In the genomic region with DNA sequence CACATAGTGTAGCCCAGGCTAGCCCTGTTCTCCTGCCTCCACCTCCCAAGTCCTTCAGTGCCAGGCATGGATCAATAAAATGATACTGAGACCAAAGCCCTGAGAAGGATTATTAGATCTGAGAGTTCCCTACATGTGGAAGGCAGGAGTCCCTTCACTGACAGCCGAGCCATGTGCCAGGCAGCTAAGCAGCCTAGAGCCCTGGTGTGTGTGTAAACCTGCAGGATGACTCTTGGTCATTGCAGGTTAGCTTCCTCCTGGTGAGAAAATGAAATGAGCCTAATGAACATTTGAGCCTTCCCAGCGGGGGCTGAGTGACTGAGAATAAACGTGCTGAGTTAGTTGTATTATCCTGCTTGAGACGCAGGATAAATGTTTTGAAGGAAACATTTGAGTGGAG, we compare ENCODE assay signal across 18 mouse cellular contexts. TPM values are rescaled to one million over a fixed set of nuclear protein-coding genes. Genes with fewer than 3 reads are reported as not detected.
A peak's percentile ranks its signal among the peaks of the same experiment; 100 is the strongest.
DNase-seq lines count a peak whose midpoint lies in the region; ATAC-seq and TF ChIP-seq lines count a peak whose summit lies in the region.
"Had no signal": no experiment of that assay in that cellular context is flagged by ENCODE, and none has a peak within 500 bp of the region (broad histone marks: within the 10 kb centered on the region; RNA-seq: fewer than 3 reads in every experiment).

No protein-coding gene starts in this region.

- ATAC-seq in hindbrain, postnatal 0 days = no peak
- ATAC-seq in hindbrain, embryonic 12.5 days (ENCODE audit: low FRiP score) = no peak
- ATAC-seq: activated CD4-positive, CD25-positive, alpha-beta regulatory T cell, adult 4 months; forebrain, embryonic 13.5 days; forebrain, postnatal 0 days; intestine, embryonic 16.5 days; Patski had no signal

- H3K9ac ChIP-seq in hindbrain, postnatal 0 days (replicated peaks; ENCODE audit: low read length) = no peak overlapping the region
- no peak overlapping the region for H3K9ac ChIP-seq in hindbrain, embryonic 12.5 days
- H3K9ac ChIP-seq: forebrain, embryonic 13.5 days; forebrain, postnatal 0 days; hindbrain, embryonic 14.5 days had no signal

- H3K27me3 ChIP-seq in hindbrain, postnatal 0 days (ENCODE audit: insufficient read depth, low read length) = no peaks in the 10 kb centered on the region
- no peaks in the 10 kb centered on the region for H3K27me3 ChIP-seq in hindbrain, embryonic 10.5 days (ENCODE audit: insufficient read depth, poor library complexity, severe bottlenecking)
- H3K27me3 ChIP-seq in hindbrain, embryonic 12.5 days = no peaks in the 10 kb centered on the region
- H3K27me3 ChIP-seq: CH12.LX; forebrain, embryonic 13.5 days; heart, embryonic 13.5 days; Patski had no signal

- WGBS in hindbrain, postnatal 0 days = 53% methylated on average over 4 of the region's 4 CpGs
- WGBS in hindbrain, embryonic 10.5 days = 78% methylated on average over 4 of the region's 4 CpGs
- WGBS in hindbrain, embryonic 12.5 days = 78% methylated on average over 4 of the region's 4 CpGs

- DNase-seq in cerebellum, adult 18-20 months = peak; percentile 32 to 33
- DNase-seq in cerebellum, adult 8-10 months = no peak
- DNase-seq in hindbrain, postnatal 0 days (ENCODE audit: low spot score) = no peak
- no peak for DNase-seq in hindbrain, embryonic 10.5 days (ENCODE audit: low spot score)
- peak; percentile 33 to 46 for DNase-seq in cerebellum, postnatal 14 days
- no peak for DNase-seq in frontal cortex, postnatal 10 days (ENCODE audit: low spot score in 2 of 2)
- DNase-seq: forebrain, postnatal 0 days; heart, adult 2 months; heart, postnatal 4 days; kidney, adult 2 months had no signal

- no peak for TF ChIP-seq CTCF in hindbrain, postnatal 0 days (IDR thresholded peaks at IDR 0.05; ENCODE audit: low read depth)

- no peak overlapping the region for H3K4me2 ChIP-seq in hindbrain, postnatal 0 days (ENCODE audit: low read depth, low read length)
- no peak overlapping the region for H3K4me2 ChIP-seq in hindbrain, embryonic 12.5 days (replicated peaks)
- H3K4me2 ChIP-seq: forebrain, embryonic 13.5 days; hindbrain, embryonic 14.5 days had no signal

- 0 out of 2 replicates have a peak overlapping the region, but pooled peaks have one; percentile 20 for H3K27ac ChIP-seq in hindbrain, postnatal 0 days
- H3K27ac ChIP-seq in hindbrain, embryonic 10.5 days = no peak overlapping the region
- H3K27ac ChIP-seq in hindbrain, embryonic 12.5 days = no peak overlapping the region
- H3K27ac ChIP-seq: forebrain, embryonic 13.5 days; heart, adult 2 months; heart, embryonic 13.5 days; hindbrain, embryonic 14.5 days had no signal

- H3K9me3 ChIP-seq in hindbrain, postnatal 0 days (ENCODE audit: low read length) = no peaks in the 10 kb centered on the region
- H3K9me3 ChIP-seq in hindbrain, embryonic 10.5 days = no peaks in the 10 kb centered on the region
- H3K9me3 ChIP-seq in hindbrain, embryonic 12.5 days (replicated peaks) = no peaks in the 10 kb centered on the region
- H3K9me3 ChIP-seq: forebrain, embryonic 13.5 days; heart, embryonic 13.5 days had no signal

- no peaks in the 10 kb centered on the region for H3K36me3 ChIP-seq in hindbrain, postnatal 0 days (ENCODE audit: insufficient read depth, low read length)
- H3K36me3 ChIP-seq in hindbrain, embryonic 10.5 days = peaks cover 15% of the 10 kb centered on the region
- H3K36me3 ChIP-seq in hindbrain, embryonic 12.5 days = peaks cover 14% of the 10 kb centered on the region
- H3K36me3 ChIP-seq: heart, embryonic 13.5 days had no signal

- no peak overlapping the region for H3K4me3 ChIP-seq in hindbrain, postnatal 0 days (ENCODE audit: low read length)
- H3K4me3 ChIP-seq in hindbrain, embryonic 10.5 days = no peak overlapping the region
- no peak overlapping the region for H3K4me3 ChIP-seq in hindbrain, embryonic 12.5 days
- H3K4me3 ChIP-seq: forebrain, embryonic 13.5 days; heart, adult 2 months; heart, embryonic 13.5 days had no signal

- H3K4me1 ChIP-seq in hindbrain, postnatal 0 days (ENCODE audit: insufficient read depth, low read length) = peaks cover 3% of the 10 kb centered on the region; the same call in 1 of the 2 replicates
- peaks cover 8% of the 10 kb centered on the region for H3K4me1 ChIP-seq in hindbrain, embryonic 10.5 days (replicated peaks)
- H3K4me1 ChIP-seq in hindbrain, embryonic 12.5 days = peaks cover 11% of the 10 kb centered on the region; the same call in 1 of the 2 replicates

RNA-seq across cellular contexts. Expression of a gene that starts 49.2 kb away (rescaled TPM):
- total RNA-seq in hindbrain, postnatal 0 days (2014; rRNA removed) = 67.0 and 73.5 TPM in 2 replicates
- polyA plus RNA-seq in hindbrain, postnatal 0 days (2015; fragmentation: Nextera tagmentation; extraction: Ambion mirVana) = 90.6 and 91.2 TPM in 2 replicates
- 33.0 and 33.8 TPM in 2 replicates for polyA plus RNA-seq in hindbrain, embryonic 10.5 days (2016; fragmentation: Nextera tagmentation; extraction: Ambion mirVana)
- polyA plus RNA-seq in hindbrain, embryonic 12.5 days (2016; fragmentation: Nextera tagmentation; extraction: Ambion mirVana) = 51.0 and 53.7 TPM in 2 replicates
- polyA plus RNA-seq: activated CD4-positive, CD25-positive, alpha-beta regulatory T cell, adult 4 months had no signal

Comparison
In these comparisons a context has a peak if more than half of its experiments do, and no peak if none do; other contexts are left out.
1. DNase-seq: peak in cerebellum, adult 18-20 months (2 of 2) and cerebellum, postnatal 14 days (2 of 2); none in cerebellum, adult 8-10 months (single experiment), hindbrain, postnatal 0 days (single experiment), hindbrain, embryonic 10.5 days (single experiment) and frontal cortex, postnatal 10 days (0 of 2).